Mouse (Mus musculus) heart, postnatal 0 days (tissue): Measurements from ENCODE around the gene Upb1. TPM values are rescaled to one million over a fixed set of nuclear protein-coding genes. Genes with fewer than 3 reads are reported as not detected.
A peak's percentile ranks its signal among the peaks of the same experiment; 100 is the strongest.

Source experiments
- ATAC-seq: fragments of 200-750 bp; cut with Nextera tagmentation; 2 replicates; pipeline ENCODE4 v1.8.0; 2017; ENCODE audit warnings: low read depth, moderate number of reproducible peaks, moderate library complexity; ENCODE audit not compliant: insufficient read depth
- DNase-seq: peaks from one replicate; pipeline ENCODE4 v3.0.0-alpha.2; 2016; ENCODE audit warnings: low spot score
- H3K27ac ChIP-seq: fragments of 300-500 bp; sonication (generic); 2 replicates; pipeline ENCODE4 v1.5.1; 2014; ENCODE audit warnings: low read depth, mild to moderate bottlenecking
- H3K27me3 ChIP-seq: fragments of 300-500 bp; sonication (generic); 2 replicates; pipeline ENCODE4 v1.6.1; 2014; ENCODE audit warnings: low read length, mixed read lengths; ENCODE audit not compliant: control insufficient read depth, insufficient read depth
- H3K36me3 ChIP-seq: fragments of 300-500 bp; sonication (generic); replicated peaks from 2 replicates; pipeline ENCODE4 v1.6.1; 2014; ENCODE audit warnings: low read length, mixed read lengths; ENCODE audit not compliant: control insufficient read depth, insufficient read depth
- H3K4me1 ChIP-seq: fragments of 300-500 bp; sonication (generic); 2 replicates; pipeline ENCODE4 v1.6.1; 2014; ENCODE audit warnings: antibody characterized with exemption; ENCODE audit not compliant: control insufficient read depth, insufficient read depth
- H3K4me2 ChIP-seq: fragments of 300-500 bp; sonication (generic); 2 replicates; pipeline ENCODE4 v1.6.1; 2014; ENCODE audit warnings: low read depth, mild to moderate bottlenecking, low read length, moderate library complexity
- H3K4me3 ChIP-seq: fragments of 300-500 bp; sonication (generic); 2 replicates; pipeline ENCODE4 v1.5.1; 2014; ENCODE audit warnings: low read depth, low read length
- H3K9ac ChIP-seq: fragments of 300-500 bp; sonication (generic); replicated peaks from 2 replicates; pipeline ENCODE4 v1.6.1; 2014; ENCODE audit warnings: low read depth, low read length, mixed read lengths
- H3K9me3 ChIP-seq: fragments of 300-500 bp; sonication (generic); replicated peaks from 2 replicates; pipeline ENCODE4 v1.6.1; 2016; ENCODE audit warnings: low read length; ENCODE audit not compliant: control insufficient read depth
- CTCF ChIP-seq: IDR thresholded peaks from 2 replicates; pipeline ENCODE4 v1.5.1; 2016; ENCODE audit warnings: antibody characterized with exemption, control low read depth, low read depth
- EP300 ChIP-seq: IDR thresholded peaks from 2 replicates; pipeline ENCODE4 v1.6.1; 2016; ENCODE audit warnings: antibody characterized with exemption, low read depth
- WGBS: fragments of 180-500 bp; shearing (Covaris S2); extraction: QIAGEN DNeasy Blood & Tissue Kit; methylation state at CpG from one replicate; pipeline ENCODE4 v1.1.7; 2014; 5-methylcytosine and 5-hydroxymethylcytosine counted together
- polyA plus RNA-seq: library from polyadenylated mRNA; unstranded; fragments of >200 nt; fragmentation: Nextera tagmentation; extraction: Ambion mirVana; gene quantifications from 2 replicates; pipeline ENCODE4 v1.2.1, GENCODE M21; 2015
- total RNA-seq: library from RNA; depleted of rRNA; stranded (reverse); fragments of >200 nt; gene quantifications from 2 replicates; pipeline ENCODE4 v1.2.3, GENCODE M21; 2014; ENCODE audit warnings: low replicate concordance

The Upb1 gene
- total and polyA plus RNA-seq, 2 experiments from 2014 or later: 1.1 TPM; not detected in 1

GRCm38 (mm10) chr10:75441800-75442199 is 40.9 kb downstream of the Upb1 start:
- H3K4me1 ChIP-seq: peaks cover 27% of the 10 kb centered on the region
- H3K27me3 ChIP-seq: no peaks in the 10 kb centered on the region
- H3K27ac ChIP-seq: no peak overlapping the region
- H3K36me3 ChIP-seq: no peaks in the 10 kb centered on the region
- ATAC-seq (no peak), DNase-seq (no peak)
- TF ChIP-seq EP300: no peak
- TF ChIP-seq CTCF: no peak
- H3K4me3 ChIP-seq: no peak overlapping the region
- 37% methylated on average over 4 of the region's 4 CpGs for WGBS
- no peaks in the 10 kb centered on the region for H3K9me3 ChIP-seq
- H3K4me2 ChIP-seq: no peak overlapping the region
- no peak overlapping the region for H3K9ac ChIP-seq

GRCm38 (mm10) chr10:75443017-75443416 is 42.1 kb downstream of the Upb1 start:
- 88% methylated on average over 4 of the region's 4 CpGs for WGBS
- DNase-seq (no peak), ATAC-seq (no peak)
- H3K9me3 ChIP-seq: no peaks in the 10 kb centered on the region
- H3K4me2 ChIP-seq: no peak overlapping the region
- no peak overlapping the region for H3K27ac ChIP-seq
- H3K36me3 ChIP-seq: no peaks in the 10 kb centered on the region
- H3K9ac ChIP-seq: no peak overlapping the region
- H3K4me1 ChIP-seq: peaks cover 35% of the 10 kb centered on the region
- TF ChIP-seq CTCF (no peak), EP300 (no peak)
- no peak overlapping the region for H3K4me3 ChIP-seq
- no peaks in the 10 kb centered on the region for H3K27me3 ChIP-seq

- DNase-seq (no peak), ATAC-seq (no peak)
- Histone ChIP-seq H3K27me3 (no peaks in the 10 kb centered on the region), H3K4me3 (no peak overlapping the region), H3K4me2 (no peak overlapping the region), H3K36me3 (no peaks in the 10 kb centered on the region), H3K9ac (no peak overlapping the region), H3K4me1 (peaks cover 40% of the 10 kb centered on the region), H3K27ac (peak overlapping the region; percentile 78), H3K9me3 (no peaks in the 10 kb centered on the region)
- TF ChIP-seq CTCF: no peak
- no peak for TF ChIP-seq EP300
- WGBS: 75% methylated on average over 19 of the region's 19 CpGs
Measured at GRCm38 (mm10) chr10:75444111-75444826, 43.4 kb downstream of the Upb1 start.

- ATAC-seq (no peak), DNase-seq (no peak)
- no peak for TF ChIP-seq EP300
- TF ChIP-seq CTCF: no peak
- Histone ChIP-seq H3K36me3 (no peaks in the 10 kb centered on the region), H3K4me1 (peaks cover 47% of the 10 kb centered on the region), H3K27ac (peak overlapping the region; percentile 78), H3K27me3 (no peaks in the 10 kb centered on the region), H3K9me3 (no peaks in the 10 kb centered on the region), H3K9ac (no peak overlapping the region), H3K4me2 (no peak overlapping the region), H3K4me3 (no peak overlapping the region)
- 37% methylated on average over 8 of the region's 8 CpGs for WGBS
Measured at GRCm38 (mm10) chr10:75445030-75445429, 44.1 kb downstream of the Upb1 start.

GRCm38 (mm10) chr10:75446501-75447083 is 45.7 kb downstream of the Upb1 start:
- H3K4me3 ChIP-seq: no peak overlapping the region
- H3K36me3 ChIP-seq: no peaks in the 10 kb centered on the region
- TF ChIP-seq CTCF (no peak), EP300 (no peak; the same call in 1 of the 2 replicates)
- H3K4me2 ChIP-seq: 0 out of 2 replicates have a peak overlapping the region, but pooled peaks have one; percentile 13
- peak overlapping the region; percentile 78 for H3K27ac ChIP-seq
- no peaks in the 10 kb centered on the region for H3K9me3 ChIP-seq
- WGBS: 63% methylated on average over 13 of the region's 13 CpGs
- no peaks in the 10 kb centered on the region for H3K27me3 ChIP-seq
- no peak overlapping the region for H3K9ac ChIP-seq
- H3K4me1 ChIP-seq: peaks cover 59% of the 10 kb centered on the region
- peak; percentile 30 for ATAC-seq
- DNase-seq: peak; percentile 43
